Mouse (Mus musculus) adrenal gland, adult (tissue): ENCODE results near the gene Gpt2.

Experiments
- DNase-seq, 2 experiments: peaks; one replicate each; pipeline ENCODE4 v3.0.0; 2022 to 2023; ENCODE audit warnings: low spot score in 1 of 2; ENCODE audit not compliant: inconsistent age in 2 of 2

The Gpt2 gene

DNA sequence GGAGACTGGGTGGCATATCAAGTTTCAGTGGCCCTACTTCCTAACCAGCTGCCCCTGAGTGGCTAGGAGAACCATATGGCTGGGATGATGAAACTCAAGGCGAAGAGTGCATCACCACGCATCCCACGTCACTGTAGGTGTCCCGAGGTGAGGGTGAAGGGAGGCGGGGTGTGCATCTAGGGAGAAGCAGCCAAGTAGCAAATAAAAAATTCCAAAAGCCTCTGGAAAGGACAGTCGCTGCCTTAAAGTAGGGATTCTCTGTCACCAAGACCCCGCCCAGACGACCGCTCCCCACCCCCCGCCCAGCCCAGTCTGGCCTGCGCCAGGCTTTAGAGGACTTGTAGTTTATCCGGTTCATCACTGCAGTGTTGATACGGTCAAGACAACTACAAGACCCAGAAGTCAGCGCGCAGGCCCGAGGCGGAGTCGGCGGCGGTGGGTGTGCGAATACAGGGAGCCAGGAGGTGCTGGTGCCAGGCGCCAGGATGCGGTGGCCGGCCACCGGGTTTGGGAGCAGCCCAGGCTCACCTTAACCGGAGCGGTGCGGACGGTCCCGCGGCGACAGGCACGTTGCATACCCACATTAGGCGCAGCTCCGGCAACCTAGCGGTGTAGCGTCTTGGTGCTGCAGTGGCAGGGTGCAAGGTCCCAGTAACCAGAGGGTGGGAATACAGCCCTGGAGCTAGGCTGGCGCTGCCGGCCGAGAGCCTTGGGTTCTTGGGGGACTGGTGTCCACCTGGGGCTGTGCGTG lies at the start of gene Gpt2:
Gene Gpt2, plus strand, starts transcription at position 452 of the 751 bp plus-strand sequence.
- peak; percentile 95 to 98 for DNase-seq

DNA sequence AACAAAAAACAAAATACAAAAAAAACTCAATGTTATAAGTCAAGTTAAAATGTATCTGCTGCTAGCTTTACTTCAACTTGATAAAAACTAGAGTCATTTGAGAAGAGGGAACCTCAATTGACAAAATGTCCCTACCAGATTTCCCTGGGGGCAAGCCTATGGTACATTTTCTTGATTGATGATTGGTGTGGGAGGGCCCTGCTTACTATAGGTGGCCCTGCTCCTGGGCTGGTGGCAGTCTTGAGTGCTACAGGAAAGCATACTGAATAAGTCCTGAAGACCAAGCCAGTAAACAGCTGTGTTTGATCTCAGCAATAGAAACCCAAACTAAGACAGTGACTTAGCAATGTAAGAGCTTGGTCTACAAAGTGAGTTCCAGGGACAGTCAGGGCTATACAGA lies 48.3 kb upstream of the Gpt2 start:
- no peak for DNase-seq

DNA sequence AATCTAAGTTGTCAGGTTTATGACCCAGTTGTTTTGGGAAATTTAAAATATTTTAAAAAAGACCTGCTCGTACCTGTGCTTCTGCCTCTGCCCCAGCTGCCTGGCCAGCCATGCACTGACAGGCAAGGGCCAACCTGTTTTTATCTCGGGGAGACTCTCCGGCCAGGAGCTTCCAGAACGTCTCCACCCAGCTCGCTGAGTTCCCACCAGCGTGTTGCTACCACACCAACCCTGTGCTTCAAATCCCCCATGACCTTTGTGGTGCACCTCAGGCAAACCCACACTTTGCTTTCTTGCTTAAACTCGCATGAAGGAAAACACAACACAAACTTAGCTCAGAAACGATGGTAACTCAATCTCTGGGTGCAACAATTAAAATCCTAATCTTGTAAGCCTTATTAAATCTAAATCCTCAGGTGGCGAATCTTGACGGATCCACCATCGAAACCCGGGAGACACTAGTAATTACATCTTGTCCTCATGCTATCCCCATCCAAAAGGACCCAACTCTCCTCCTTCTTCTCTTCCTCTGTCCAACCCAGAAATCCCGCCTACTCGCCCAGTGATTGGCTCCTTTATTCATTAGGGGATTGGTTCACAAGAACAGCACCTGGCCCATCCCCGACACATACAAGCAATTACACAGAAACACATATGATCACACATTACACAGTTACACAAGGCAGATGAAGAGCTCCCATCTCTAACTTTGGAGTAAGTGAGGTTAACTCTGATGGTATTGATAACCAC lies 46.3 kb upstream of the Gpt2 start:
- no peak for DNase-seq

DNA sequence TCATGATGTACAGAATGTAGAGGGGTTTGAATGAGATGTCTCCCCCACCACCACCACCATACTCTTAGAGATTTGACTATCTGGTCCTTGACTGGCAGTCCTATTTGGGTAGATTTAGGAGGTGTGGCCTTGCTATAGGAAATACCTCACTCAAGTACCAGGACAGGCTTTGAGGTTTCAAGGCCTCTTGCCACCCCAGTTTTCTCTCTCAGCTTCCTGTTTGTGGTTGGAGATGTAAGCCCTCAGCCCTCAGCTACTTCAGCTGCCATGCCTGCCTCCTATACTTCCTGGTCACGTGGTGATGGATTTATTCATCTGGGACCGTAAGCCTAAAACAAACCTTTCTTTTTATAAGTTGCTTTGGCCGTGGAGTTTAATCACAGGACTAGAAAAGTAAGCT lies 42.0 kb upstream of the Gpt2 start:
- no peak for DNase-seq

DNA sequence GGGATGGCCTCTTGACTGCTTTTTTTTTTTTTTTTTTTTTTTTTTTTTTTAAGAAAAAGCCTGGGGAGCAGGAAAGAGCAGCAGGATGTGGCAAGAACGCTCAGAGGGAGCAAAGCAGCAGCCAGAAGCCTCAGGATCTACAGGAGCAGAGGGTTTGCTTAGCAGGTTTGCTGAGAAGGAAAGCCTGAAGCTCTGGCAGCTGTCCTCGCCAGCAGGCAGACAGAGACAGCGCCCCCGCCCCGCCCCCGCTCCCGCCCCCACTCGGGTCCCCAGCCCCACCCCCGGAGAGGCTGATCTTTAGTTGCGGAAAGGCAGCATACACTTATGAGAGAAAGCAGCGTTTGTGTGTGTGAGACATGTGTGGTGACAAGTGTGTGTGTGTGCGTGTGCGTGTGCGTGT lies 40.0 kb upstream of the Gpt2 start:
- no peak for DNase-seq

DNA sequence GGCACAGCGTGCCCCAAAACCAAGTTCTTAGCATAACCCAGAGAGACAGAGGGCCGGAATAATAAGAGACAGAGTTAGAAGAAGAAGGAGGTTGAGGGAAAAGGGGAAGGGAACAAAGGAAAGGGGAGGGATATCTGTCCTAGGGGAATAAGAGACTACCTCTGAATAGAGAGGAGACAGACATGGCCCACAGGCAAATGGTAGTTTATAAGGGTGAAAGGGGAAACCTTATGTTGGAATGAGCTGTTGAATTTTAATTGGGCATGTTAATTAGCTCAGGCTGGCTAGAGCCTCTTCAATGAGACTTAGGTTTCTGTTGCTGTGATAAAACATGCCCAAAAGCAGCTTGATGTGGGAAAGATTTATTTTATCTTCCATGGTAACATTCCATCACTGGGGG lies 39.1 kb upstream of the Gpt2 start:
- DNase-seq: peak in 1 of 2 experiments; percentile 47

DNA sequence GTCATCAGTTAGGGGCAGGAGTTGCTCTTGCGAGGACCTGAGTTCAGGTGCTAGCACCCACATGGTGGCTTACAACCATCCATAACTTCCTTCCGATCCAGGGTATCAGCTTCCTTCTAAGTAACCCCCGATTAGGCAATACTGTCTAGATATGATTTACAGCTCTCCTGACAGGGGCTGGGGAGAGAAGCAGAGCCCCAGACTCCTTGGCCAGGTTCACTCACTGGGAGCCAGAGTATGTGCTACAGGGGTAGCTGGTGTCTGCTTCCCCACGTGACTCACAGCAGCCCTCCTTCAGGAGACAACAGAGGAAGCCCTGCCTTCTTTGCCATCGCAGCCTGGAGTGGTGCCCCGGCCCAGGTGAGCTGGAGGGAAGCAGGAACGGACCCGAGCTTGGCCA lies 37.6 kb upstream of the Gpt2 start:
- DNase-seq: no peak

DNA sequence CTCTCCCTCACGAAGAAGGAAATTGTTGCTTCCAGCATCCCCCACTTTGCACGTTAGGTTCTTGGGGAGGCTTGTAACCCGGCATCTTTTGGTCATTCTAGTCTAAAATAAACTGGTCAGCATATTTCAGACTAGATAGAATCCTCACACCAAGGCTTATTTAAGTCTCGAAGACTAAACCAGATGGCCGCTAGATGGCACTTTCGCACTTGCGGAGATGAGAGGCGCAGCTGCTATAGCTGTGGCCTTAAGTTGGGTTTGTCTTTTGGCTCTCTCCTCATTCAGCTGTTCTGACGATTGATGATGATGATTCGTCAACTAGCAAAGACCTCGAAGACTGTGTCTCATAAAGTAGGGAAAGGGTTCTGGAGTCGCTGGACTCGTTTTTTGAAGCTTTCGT lies 35.8 kb upstream of the Gpt2 start:
- peak; percentile 59 to 87 for DNase-seq

DNA sequence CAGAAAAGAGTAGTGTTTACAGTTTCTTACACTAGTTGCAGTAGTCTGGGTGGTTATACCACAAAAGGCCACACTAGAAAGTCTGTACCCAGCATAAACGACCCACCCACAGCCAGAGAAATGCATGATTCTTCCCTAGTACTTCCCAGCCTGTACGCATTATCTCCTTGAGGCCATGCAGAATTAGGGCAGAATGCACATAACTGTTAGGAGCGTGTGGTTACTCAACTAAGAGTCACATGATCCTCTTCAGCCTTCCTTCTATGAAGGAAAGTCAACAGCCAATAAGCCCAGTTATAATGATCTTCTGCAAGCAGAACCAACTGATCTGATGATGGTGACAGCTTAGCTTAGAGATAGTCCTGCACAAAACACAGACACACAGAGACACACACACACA lies 32.8 kb upstream of the Gpt2 start:
- DNase-seq: no peak

DNA sequence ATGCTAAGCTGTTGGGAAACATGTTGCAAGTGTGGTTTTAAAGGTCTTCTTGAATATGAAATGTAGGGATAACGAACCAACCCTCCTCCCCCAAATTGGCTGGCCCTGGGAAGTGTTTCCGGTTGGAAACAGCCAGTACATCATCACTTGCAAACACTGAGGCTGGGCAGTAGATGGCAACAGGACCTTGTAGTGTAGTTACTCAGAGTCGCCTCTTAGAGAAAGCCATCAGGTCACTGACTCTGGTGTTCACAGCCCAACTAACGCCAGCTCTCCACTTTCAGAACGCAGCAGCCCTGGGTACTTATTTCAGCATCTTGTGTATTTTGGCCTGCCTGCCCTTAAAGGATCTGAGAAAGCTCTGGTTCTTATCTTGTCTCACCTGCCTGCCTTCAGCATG lies 31.6 kb upstream of the Gpt2 start:
- peak; percentile 26 to 69 for DNase-seq

DNA sequence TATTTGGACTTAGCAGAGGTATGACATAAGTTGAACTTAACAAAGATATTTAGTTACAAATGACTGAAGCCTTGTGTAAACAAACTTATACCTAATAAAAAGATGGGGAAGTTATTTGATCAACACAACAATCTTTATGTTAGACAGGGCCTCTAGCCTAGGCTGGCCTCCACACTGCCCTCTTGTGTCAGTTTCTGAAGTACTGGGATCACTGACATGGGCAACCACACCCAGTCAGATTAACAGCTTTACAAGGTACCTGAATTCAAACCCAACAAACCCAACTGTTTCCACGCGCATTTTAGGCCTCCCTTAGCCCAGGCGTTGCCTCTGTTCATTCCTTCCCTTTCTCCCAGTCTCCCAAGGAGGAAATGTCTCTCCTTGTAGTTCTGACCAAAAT lies 31.0 kb upstream of the Gpt2 start:
- DNase-seq: peak in 1 of 2 experiments; percentile 64

DNA sequence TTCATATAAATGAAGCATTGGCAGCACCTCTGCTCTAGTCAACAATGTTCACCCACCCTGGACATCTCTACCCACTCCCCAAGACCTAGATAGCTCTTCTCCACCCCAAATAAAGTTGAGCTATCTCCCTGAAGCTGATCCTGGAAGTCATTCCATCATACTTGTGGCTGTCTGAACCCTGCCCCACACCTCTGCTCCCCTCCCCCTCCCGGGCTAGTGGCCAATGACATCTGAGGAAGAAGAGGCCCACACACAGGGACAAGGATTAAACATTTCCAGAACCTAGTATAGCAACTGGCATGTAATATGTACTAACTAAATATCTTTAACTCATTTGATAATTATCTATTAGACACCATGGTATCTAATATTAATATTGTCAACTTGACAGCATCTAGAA lies 29.9 kb upstream of the Gpt2 start:
- no peak for DNase-seq

DNA sequence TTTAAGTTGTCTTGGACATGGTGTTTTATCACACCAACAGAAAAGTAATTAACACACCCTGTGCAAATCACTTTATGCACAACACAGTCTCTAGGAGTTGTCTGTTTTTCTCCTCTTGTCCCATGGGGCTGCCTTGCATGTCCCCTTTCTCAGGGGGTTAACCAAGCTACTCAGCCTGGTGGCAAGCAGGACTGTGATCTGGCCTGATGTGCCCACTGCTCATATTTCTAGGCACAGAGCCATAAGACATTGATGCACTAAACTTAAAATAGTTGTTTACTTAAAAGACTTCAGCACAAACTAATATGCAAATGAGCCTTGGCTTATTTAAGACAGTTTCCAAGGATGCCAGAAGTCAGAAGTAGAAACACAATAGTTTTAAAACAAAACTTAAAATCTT lies 28.1 kb upstream of the Gpt2 start:
- DNase-seq: no peak

DNA sequence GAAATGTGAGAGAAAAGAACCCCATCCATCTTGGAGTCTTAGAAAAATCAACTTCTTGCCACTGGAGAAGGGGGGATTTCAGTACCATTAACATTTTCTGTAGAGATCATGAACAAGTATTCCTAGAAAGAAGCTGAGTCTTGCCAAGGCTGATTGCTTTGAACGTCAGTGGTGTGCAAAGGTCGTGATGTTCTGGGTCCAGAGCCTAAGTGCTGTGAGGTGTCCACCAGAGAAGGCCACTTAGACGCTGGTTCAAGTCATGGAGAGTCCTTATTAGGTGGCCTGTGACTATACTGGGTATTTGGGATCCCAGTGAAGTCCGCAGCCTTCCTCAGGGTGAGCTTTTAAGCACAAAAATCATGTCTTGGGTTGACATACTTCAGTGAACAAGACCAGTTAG lies 26.3 kb upstream of the Gpt2 start:
- DNase-seq: no peak

DNA sequence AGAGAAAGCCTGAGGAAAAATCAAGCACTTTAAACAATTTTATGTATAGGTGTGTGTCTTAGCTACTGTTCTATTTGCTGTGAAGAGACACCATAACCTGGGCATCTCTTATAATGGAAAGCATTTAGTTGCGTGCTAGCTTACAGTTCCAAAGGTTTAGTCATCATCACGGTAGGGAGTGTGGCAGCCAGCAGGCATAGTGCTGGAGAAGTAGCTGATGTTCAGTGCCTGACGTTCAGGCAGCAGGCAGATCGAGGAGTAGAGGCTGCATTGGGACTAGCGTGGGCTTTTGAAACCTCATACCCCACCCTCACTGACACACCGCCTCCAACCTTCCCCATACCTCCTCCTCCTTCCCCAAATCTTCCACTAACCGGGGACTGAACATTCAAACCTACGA lies 21.6 kb upstream of the Gpt2 start:
- DNase-seq: no peak

DNA sequence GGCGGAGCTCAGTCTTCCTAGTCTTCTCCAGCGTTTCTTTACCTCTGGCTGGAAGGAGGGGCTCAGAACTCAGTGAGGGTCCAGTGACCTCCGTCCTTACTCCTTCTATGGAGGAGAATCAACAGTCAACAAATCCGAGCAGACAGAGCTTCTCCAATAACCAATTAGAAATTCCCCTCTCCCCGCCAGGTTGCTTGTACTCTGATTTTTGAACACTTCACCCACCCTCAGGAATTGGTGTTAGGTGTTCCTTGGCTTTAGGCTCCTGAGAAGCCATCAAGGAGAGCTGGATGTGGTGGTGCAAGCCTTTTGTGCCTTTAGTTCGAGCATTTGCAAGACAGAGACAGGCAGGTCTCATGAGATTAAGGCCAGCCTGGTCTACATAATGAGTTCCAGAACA lies 19.6 kb upstream of the Gpt2 start:
- no peak for DNase-seq

DNA sequence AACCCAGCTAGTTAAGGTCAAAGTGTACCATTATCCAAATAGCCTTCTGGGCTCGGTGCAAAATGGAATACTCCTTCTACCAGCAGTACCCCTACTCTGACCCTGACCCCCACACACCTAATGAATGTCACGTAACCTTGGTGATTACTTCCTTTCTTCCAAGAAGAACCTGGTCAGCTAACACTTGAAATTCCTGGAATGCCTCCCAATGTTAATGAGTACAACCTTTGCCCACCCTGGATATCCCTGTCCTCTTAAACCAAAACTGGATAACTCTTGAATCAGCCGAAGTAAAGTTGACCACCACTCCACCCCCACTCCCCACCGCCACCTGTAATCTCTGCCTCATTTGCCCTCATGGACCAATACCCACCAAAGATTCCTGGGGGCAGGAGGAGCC lies 19.1 kb upstream of the Gpt2 start:
- DNase-seq: no peak

DNA sequence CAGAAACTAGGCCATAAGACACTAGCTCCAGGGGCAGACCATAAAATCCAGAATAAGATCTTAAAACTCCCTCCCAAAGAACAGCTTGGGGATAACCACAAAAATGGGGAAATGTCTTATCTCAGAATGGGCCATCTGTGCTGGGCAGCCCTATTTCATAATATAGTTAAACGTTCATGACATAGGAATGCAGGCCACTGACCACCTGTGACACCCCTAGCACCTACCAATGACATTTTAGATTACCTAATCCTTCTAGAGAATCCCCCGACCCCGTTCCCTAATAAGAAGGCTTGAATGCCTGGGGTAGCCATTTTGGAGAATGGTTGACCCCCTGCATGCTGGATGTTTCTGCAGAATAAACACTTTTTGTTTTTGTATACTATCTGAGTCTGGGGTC lies 17.5 kb upstream of the Gpt2 start:
- no peak for DNase-seq

DNA sequence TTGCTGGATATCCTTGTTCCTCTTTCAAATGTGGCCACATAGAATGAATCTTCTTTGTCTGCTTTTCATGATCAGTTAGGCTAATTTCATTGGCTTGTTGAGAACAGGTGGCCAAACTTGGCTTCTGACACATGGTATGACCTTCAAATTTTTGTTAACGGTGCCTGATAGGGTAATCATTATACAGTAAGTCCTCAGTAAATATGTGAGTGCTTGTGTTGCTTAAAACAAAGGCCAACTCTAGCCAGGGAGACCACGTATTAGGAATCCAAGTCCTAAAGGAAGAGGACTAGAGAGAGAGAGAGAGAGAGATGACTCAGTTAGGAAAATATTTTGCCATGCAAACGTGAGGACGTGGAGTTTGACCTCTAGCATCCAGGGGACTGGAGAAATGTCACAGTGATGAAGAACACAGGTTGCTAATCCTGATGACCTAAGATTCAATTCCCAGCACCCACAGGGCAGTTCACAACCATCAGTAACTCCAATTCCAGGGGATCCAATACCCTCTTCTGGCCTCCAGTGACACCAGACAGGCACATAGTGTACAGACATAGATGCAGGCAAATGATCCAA lies 15.3 kb upstream of the Gpt2 start:
- DNase-seq: peak in 1 of 2 experiments; percentile 64

DNA sequence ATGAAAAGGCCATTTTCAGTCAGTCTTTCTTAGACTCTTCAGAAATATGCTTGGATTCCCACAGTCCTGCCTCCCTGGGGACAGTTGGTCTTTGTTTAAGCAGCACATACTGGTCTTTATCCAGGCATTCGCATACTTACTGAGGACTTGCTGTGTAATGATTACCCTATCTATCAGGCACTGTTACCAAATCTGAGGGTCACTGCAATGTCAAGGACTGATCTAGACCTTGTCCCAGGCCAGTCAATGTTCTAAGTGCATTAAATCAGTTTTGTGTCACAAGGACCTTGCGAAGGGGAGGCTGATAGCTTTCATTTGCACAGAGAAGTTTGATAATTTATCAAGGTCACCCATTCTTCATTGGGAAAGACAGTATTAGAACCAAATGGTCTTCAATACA lies 14.0 kb upstream of the Gpt2 start:
- DNase-seq: peak; percentile 52 to 88

DNA sequence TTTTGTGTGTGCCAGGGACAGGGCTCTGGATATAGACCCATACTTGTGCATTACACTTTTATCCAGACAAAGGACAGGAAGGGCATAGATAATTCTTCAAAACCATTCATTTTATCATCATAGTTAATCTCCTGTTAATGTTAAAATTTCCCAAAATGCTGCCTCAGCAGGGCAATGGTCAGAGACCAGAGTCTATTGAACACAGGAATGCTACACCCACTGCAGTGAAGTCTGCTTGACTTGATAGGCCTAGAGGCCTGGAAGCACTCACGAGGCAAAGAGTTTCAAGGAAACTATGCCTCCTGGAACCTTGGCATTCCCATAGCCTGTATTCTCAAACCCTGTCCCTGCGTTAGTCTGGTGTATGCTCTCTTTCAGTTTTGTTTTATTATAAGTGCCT lies 12.7 kb upstream of the Gpt2 start:
- DNase-seq: no peak

DNA sequence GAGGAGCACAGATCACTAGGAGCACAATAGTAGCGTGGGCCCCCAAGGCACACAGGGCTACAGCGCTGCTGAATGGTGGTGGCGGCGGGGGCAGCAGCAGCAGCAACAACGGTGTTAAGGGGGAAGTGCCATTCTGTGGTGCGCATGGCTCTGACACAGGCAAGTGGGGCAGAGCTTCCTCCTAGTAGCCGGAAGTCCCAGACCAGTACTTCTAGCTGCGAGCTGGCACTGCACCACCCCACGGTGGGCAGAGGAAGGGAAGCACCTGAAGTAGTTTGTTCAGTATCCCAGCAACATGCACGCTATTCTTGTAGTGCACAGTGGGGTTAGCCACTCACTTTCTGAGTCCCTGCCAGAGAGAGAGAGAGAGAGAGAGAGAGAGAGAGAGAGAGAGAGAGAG lies 10.5 kb upstream of the Gpt2 start:
- peak in 1 of 2 experiments; percentile 57 for DNase-seq
